Mouse (Mus musculus): ENCODE results near the gene Usp24.

DNA sequence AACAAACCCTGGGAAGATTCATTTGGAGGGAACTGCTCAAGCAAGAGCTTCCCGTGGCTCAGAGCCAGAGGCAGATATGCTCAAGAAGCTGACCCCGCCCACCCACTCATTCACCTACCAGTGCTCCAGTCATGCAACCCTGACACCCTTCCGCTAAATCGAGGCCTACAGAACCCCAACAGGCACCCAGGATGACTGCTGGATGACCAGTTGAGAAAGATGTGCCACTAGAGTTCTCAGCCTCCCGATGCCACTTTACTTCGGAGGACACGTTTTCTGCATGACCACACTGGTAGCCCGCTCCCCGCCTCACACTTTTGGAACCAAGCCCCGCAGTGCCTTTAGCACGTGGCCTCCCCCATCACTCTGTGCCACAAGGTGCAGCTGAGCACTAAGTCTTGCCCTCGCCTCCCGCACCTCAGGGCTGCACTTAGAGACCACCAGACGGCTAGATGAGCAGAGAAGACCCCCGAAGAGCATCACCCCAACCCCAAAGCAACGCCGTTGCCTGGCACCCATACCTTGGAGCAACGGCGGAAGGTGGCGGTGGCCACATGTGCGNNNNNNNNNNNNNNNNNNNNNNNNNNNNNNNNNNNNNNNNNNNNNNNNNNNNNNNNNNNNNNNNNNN, 147.3 kb downstream of the Usp24 start:
- TF ChIP-seq CTCF (IDR thresholded peaks at IDR 0.05; ENCODE audit: borderline replicate concordance, extremely low read depth, insufficient read depth, insufficient read length), result no peak
- no peak for TF ChIP-seq POLR2A (IDR thresholded peaks at IDR 0.05; ENCODE audit: borderline replicate concordance, extremely low read depth, insufficient read depth, insufficient read length, poor library complexity, severe bottlenecking)
